Mouse (Mus musculus) layer of hippocampus, postnatal 25 days (tissue): ENCODE data around the gene Cilp. TPM values are rescaled to one million over a fixed set of nuclear protein-coding genes. Genes with fewer than 3 reads are reported as not detected.
"Not testable (repeated sequence)": the region's sequence is repeated elsewhere in the genome, so short reads cannot be mapped to it uniquely, and the experiment has no call there.

Source experiments
- DNase-seq, 2 experiments: peaks; one replicate each; pipeline ENCODE4 v3.0.0; 2022; ENCODE audit warnings: mixed read lengths in 2 of 2, low spot score in 1 of 2; ENCODE audit errors: extremely low spot score in 1 of 2
- total RNA-seq, 2 experiments: library from RNA; stranded (reverse); gene quantifications; 2 replicates each; pipeline ENCODE4 v1.2.3; 2021

Cilp gene
- total RNA-seq, 2 experiments from 2014 or later, result not detected

- DNase-seq, result no peak
These were observed 17.2 kb upstream of the Cilp start for GRCm38 (mm10) chr9:65247502-65248376.

DNA sequence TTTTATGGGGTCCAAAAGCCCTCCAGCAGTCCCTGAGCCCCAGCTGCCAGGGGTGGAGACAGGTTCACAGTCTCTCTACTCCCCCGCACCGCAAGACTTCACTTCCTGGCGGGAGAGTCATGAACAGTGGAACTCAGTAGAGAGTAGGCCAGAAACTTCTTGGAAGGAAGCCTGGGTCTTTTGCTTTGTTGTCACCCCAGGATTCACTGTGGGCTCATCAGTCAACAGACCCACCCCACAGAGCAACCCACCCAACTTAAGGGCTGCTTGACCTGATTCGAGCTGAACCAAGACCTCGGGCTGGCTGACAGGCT, 16.6 kb upstream of the Cilp start:
- no peak for DNase-seq

- DNase-seq, result no peak
These were observed 13.0 kb upstream of the Cilp start for GRCm38 (mm10) chr9:65252026-65252425.

DNA sequence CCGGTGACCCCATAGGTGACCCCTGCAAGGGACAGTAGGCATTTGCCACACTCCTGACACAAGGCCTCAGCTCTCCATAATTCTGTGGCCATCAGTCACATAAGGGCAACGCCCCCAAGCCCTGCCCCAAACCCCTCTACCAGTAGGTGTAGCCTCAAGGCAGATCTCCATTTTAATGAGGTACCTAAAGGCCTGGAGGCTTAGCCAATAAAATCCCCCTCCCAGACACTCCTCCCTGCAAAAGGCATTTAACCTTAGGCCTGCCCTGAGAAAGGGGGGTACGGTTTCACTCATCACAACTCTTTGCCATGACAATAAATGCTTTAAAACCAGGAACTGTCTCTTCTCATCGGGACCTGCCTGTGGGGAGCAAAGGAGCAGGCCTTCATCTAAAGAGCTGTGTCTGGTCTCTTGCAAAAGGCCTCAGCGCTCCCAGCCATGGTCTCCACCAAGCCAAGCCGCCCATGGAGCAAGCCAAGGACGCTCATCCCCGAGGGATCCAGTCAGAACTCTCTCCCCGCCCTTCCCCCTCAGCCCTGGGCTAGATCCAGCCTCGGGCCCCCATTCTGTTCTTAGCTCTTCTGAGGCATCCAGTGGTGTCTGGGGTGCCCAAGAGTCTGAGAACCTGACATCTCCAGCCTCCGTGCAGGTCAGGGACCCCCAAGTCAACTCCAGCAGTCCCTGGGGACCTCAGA, 8.9 kb upstream of the Cilp start:
- DNase-seq, result no peak

- no peak for DNase-seq
These were observed 7.6 kb upstream of the Cilp start for GRCm38 (mm10) chr9:65257218-65257910.

DNA sequence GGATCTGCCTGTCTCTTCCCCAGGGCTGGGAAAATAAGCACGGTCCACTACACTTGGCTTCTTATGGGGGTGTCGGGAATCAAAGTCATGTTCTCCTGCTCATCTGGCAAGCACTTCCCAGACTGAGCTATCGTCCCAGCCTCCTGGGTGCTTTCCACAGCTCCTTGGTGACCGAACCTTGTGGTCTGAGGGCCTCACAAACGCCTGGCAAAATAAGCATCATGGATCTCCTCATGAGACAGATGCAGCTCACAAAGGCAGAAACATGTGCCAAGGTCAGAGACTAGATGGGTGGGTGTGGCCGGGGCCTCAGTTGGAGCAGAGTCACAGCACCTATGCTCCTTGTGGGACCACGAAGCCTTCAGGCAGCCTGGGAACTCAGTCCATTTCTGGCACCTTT, 5.6 kb upstream of the Cilp start:
- DNase-seq, result no peak

DNA sequence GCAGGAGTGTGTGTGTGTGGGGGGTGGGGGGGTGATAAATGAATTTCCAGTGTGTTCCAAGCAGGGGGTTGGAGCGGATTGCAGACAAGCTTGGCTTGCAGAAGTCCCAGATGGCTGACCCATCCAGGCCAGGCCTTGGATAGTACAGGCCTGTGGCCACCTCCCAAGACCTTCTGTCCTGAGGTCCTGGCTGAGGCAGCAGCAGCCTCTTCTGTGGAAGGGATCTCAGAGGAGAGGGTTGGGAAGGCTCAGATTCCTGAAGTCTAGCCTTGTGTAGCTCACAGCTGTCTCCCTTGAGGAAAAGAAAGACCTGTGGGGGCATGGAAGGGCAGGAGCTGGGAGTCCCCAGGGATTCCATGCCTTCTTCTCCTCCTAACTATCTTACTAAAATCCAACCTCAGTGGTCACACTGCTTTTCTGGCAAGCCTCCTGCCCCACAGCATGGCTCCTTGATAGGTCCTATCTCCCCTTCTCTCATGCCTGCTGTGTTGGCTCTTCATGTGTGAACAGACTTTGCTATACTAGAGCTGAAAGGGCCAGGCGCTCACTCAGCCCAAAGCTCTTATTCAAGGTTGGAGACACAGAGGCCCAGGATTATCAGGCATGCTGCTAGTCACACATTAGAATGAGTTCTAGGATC, 3.3 kb upstream of the Cilp start:
- DNase-seq, result no peak

DNA sequence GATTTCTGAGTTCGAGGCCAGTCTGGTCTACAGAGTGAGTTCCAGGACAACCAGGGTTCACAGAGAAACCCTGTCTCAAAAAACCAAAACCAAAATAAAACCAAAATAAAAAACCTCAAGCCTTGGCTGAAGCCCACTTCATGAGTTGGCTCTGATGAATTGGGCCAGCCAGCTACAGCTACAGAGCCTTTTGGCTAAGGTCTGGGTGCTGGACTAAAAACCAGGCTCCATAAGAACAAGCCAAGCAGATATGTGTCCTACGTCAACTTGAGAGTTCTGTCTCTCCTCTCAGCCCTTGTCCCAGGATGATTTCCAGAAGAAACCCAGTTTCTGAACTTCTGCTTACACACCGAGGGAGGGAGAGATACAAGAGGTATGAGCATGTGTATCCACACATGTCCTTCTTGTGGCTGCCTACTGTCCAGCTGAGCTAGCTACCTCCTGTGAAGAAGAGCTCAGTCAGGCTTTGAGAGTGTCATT, 2.3 kb upstream of the Cilp start:
- DNase-seq, result no peak

DNA sequence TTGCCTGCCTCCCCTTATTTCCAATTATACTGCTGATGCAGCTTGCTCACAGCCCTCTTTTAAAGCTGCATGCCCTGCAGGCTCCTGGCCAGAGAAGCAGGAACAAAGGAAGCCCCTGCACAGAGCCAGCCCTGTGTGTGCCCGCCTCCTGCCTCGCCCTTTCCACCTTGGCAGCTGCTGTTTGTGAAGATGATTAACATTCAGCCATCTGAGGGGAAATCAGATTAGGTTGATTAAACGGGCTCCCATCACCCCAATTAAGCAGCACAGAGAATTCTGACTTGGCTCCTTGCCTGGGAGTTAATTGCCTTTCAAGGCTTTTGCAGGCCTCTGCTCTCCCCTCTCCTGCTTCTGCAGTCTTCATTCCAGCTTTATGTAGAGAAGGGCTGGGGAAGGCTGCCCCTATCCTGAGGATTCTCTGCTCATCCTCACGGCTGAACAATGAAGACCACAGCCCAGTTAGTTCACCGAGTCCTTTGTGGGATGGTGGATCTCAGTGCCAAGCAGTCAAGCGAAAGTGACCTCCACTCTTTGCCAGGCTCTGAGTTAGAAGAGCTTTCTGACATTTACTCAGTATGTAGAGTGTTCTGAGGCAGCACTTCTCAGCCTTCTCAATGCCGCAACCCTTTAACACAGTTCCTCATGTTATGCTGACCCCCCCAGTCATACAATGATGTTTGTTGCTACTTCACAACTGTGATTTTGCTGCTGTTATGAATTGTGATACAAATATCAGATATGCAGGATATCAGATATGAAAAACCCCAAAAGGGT, 2.9 kb downstream of the Cilp start:
- peak; percentile 15 to 34 for DNase-seq

DNA sequence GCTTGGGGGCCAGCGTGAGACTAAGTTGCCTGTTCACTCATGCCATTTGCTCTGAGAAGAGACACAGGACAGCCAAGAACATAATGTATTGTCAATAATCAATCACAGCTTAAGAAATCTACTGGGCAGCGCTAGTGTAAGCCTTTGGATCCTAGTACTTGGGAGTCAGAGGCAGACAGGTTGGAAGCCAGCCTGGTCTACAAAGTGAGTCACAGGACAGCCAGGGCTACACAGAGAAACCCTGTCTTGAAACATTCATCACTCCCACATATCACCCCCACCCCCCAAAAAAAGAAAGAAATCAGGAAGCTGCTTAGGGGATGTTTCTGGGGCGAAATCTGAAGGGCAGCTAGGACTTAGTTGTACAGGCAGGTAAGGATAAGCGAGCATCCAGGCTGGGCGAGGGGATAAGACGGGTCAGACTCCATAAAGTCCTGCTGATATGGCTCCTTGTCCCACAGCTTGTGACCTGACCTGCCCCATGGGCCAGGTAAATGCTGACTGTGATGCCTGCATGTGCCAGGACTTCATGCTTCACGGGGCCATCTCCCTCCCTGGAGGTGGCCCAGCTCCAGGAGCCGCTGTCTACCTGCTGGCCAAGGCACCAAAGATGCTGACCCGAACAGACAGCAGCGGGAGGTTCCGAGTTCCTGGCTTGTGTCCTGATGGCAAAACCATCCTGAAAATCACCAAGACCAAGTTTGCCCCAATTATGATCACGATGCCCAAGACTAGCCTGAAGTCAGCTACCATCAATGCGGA, 8.2 kb downstream of the Cilp start:
- no peak for DNase-seq

- no peak for DNase-seq
These were observed 8.9 kb downstream of the Cilp start for GRCm38 (mm10) chr9:65273873-65274272.

- not testable (repeated sequence) for DNase-seq
These were observed 9.9 kb downstream of the Cilp start for GRCm38 (mm10) chr9:65274851-65275250.

- no peak for DNase-seq
These were observed 11.0 kb downstream of the Cilp start for GRCm38 (mm10) chr9:65275810-65276530.

DNA sequence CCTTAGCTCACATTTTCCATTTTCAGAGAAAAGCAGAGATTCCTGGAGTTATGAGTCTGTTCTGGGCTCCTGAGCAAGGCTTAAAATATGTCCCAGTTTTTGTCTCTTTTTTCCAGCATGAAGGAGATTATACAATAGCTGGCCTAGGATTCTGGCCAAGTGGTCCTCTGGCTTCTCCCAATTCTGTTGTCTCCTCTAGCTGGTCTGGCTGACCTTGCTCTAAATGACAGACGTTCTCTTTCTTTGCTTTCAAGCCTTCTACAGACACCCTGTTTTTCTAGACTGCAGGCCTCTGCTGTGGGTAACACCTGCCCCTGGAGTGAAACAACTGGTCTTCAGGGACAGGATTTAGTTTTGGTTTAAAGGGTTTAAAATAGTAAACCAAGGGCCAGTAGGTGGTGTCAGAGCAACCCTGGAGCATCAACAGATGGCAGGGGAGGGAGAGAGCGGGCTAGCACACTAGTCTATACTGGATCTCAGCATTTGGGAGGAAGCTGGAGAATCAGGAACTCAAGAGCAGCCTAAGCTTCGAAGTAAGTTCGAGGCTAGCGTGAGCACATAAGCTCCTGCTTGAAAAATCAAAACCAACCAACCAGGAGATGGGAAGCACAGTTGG, 16.7 kb downstream of the Cilp start:
- no peak for DNase-seq

DNA sequence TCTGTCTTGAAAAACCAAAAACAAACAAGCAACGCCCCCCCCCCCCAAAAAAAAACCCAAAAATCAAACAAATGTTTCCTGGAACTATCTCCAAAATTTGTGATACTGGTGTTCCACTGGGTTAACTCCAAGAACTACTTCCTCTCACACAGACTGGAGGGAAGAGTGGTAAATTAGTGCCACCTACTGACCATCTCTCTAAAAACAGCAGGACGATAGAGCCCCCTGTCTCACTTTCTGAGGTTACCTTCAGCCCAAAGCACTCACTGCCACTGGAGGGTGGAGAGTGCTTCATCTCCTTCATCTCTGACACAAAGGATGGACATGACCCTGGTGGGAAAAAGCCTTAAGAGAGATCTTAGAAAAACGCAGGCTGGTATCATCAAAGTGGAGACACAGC, 18.3 kb downstream of the Cilp start:
- no peak for DNase-seq

GRCm38 (mm10) chr9:65288252-65288651, 23.3 kb downstream of the Cilp start:
- DNase-seq, result not testable (repeated sequence)

DNA sequence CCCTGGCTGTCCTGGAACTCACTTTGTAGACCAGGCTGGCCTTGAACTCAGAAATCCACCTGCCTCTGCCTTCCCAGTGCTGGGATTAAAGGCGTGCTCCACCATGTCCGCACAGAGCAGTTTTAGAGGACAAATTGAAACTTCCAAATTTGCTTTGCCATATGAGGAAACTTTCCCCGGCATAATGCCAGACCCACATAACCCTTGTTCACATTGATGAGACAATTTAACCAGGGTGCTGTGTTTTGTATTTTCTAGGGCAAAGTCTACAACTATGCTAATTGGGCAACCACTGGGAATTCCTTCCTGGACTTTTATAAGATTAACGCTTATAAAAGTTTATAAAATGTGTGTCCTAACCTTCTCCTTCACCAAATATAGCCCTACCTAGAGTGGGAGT, 25.0 kb downstream of the Cilp start:
- no peak for DNase-seq

DNA sequence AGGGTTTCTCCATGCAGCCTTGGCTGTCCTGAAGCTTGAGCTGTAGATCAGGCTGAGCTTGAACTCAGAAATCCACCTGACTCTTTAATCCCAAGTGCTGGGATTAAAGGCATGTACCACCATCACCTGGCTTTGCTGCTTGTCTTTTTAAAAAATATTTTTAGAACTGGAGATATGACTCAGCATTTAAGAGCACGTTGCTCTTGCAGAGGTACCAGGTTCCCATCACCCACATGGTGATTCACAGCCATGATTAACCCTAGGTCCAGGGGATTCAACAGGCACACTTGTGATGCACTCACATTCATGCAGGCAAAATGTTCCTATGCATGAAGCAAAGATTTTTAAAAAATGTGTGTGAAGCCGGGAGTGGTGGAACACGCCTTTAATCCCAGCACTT, 27.4 kb downstream of the Cilp start:
- no peak for DNase-seq
